Mouse (Mus musculus) effector memory CD4-positive, alpha-beta T cell, adult 5 months (primary cell): ENCODE results near the gene Ankrd1. TPM values are rescaled to one million over a fixed set of nuclear protein-coding genes. Genes with fewer than 3 reads are reported as not detected.

Experiments
- polyA plus RNA-seq: library from polyadenylated mRNA; unstranded; fragments of 100-300 nt; shearing (Covaris generic); gene quantifications from one replicate; pipeline ENCODE4 v1.2.1, GENCODE M21; 2017

Ankrd1 gene
- polyA plus RNA-seq, result 0.20 TPM

DNA sequence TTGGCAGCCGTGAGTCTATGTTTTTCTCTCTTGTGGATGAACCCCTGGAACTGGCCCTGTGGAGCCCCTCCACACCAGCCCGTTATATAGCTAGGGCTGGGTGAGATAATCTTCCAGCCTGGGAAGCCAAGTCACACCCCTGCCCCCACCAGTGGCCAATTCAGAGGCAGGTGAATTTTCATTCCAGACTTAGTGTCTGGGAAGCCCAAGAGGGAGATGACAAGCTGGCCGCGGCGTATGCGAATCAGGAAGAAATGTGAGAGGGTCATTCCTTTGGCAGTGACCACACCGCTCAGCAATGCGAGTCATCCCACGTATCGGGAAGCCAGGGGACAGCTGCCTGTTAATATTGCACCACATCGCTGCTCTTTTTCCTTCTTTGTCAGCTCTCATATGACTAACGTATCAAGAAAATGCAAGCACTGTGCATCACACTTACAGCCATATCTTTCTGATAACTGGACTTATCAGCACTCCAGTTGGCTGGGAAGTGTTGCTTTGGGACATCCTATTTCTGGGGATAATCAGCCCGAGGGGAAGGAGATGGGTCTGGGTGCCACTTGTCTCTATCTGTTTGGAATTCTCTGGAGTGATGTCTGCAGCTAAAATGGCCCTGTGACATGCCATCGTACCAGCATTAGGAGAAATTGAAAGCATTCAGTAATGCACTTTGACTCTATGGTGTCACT lies at the start of gene Ankrd1:
Ankrd1 (minus strand) TSS at position 317 of the 689 bp plus-strand sequence.

DNA sequence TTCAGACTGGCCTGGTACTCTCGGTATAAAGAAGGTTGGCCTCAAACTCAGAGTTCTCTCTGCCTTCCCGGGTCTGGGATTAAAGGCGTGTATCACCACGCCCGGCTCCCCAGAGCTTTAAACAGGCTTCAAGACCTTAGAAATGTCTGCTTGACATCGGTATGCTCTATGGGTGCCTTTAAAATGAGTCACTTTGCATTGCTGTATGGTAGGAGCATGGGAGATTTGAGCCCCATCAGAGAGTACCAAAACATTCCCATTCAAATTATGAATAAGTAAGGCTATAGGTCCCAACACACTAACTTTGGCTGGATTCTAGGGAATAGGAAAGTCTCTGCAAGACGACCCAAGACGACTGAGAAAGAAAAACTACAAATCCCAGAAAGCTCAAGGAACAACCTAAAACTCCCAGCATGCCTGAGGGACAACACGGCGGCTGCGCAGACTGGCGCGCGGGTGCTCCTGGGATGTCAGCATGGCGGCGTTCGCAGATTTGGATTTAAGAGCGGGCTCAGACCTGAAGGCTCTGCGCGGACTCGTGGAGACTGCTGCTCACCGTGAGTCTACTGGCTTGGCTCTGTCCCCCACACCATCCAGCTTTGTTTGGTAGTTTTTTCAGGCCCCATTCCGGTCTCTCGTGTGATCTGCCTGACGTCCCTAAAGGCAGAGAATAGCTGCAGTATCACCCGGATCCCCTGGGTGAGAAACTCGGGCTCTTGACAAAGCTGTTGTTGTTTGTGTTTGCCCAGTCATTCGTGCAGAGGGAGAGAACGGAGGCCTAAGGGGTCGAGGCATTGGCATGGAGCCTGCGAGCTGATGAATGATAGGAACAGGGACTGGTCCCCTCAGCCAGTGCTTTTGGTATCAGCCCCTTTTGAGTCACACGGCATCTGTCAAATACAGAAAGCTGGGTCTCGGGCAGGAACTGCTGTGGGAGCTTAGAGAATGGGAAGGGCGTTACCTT lies 36.4 kb downstream of the Ankrd1 start, which contains the start of gene Rpp30:
Rpp30 (plus strand) TSS at position 455 of the 964 bp plus-strand sequence.

Other genes starting within 250 kb of the Ankrd1 start
- gene Htr7, start 62.6 kb downstream of the Ankrd1 start, polyA plus RNA-seq, result not detected
- gene Rpp30, start 36.4 kb downstream of the Ankrd1 start, polyA plus RNA-seq, result 38.3 TPM
- 117 TPM for gene Pcgf5, start 228.2 kb upstream of the Ankrd1 start, polyA plus RNA-seq